Comparison of ENCODE assay signal across 21 mouse cellular contexts in the genomic region with DNA sequence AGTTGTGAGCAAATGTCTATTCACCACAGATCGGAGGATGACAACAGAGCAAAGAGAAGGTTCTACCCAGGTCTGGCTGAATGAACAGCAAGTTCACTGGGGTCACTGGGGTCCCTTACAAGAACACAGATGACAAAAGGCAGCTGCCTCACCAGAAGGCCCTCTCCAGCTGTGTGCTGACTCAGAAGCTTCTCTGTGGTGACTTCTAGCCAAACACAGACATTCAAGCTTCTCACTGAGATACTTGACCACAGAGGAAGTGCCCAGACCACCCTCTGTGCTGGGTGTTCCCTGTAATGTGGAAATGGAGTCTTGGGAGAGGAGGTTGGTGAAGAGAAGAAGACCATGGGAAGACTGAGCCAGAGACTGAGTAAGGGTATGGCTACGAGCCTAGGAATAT.
A peak's percentile ranks its signal among the peaks of the same experiment; 100 is the strongest.
DNase-seq lines count a peak whose midpoint lies in the region; ATAC-seq and TF ChIP-seq lines count a peak whose summit lies in the region.
"Had no signal": no experiment of that assay in that cellular context is flagged by ENCODE, and none has a peak within 500 bp of the region (broad histone marks: within the 10 kb centered on the region; RNA-seq: fewer than 3 reads in every experiment).

No protein-coding gene starts in this region.

- no peak overlapping the region for H3K9ac ChIP-seq in kidney, embryonic 15.5 days
- no peak overlapping the region for H3K9ac ChIP-seq in kidney, postnatal 0 days (ENCODE audit: low read depth, low read length)
- no peak overlapping the region for H3K9ac ChIP-seq in neural tube, embryonic 15.5 days (replicated peaks)
- H3K9ac ChIP-seq in forebrain, postnatal 0 days = no peak overlapping the region
- H3K9ac ChIP-seq: forebrain, embryonic 13.5 days; heart, embryonic 13.5 days; hindbrain, embryonic 12.5 days; midbrain, embryonic 12.5 days had no signal

- no peaks in the 10 kb centered on the region for H3K4me1 ChIP-seq in kidney, adult 2 months (ENCODE audit: control insufficient read depth, insufficient read depth, low read length)
- no peaks in the 10 kb centered on the region for H3K4me1 ChIP-seq in kidney, embryonic 15.5 days
- H3K4me1 ChIP-seq in kidney, postnatal 0 days (replicated peaks; ENCODE audit: insufficient read depth, low read length) = no peaks in the 10 kb centered on the region
- H3K4me1 ChIP-seq in neural tube, embryonic 15.5 days = no peaks in the 10 kb centered on the region
- H3K4me1 ChIP-seq in forebrain, postnatal 0 days (ENCODE audit: insufficient read depth) = no peaks in the 10 kb centered on the region
- H3K4me1 ChIP-seq: hindbrain, embryonic 12.5 days; midbrain, embryonic 12.5 days had no signal

- no peak for ATAC-seq in kidney, embryonic 15.5 days (replicated peaks; ENCODE audit: low FRiP score)
- no peak for ATAC-seq in kidney, postnatal 0 days (replicated peaks; ENCODE audit: low FRiP score, low read depth)
- peak; percentile 38 for ATAC-seq in megakaryocyte, adult 5-6 weeks (ENCODE audit: poor library complexity, severe bottlenecking)
- no peak for ATAC-seq in neural tube, embryonic 15.5 days (ENCODE audit: low FRiP score)
- no peak for ATAC-seq in forebrain, postnatal 0 days
- ATAC-seq: activated CD4-positive, CD25-positive, alpha-beta regulatory T cell, adult 4 months; forebrain, embryonic 13.5 days had no signal

- DNase-seq in kidney, adult 2 months = peak; percentile 41
- DNase-seq in brain, adult 2 months (ENCODE audit: low read depth, low spot score) = peak; percentile 8
- peak; percentile 6 for DNase-seq in kidney, postnatal 0 days (ENCODE audit: low spot score)
- DNase-seq in cerebellum, postnatal 25 days = no peak
- no peak for DNase-seq in forebrain, postnatal 0 days
- DNase-seq: adrenal gland, adult 8-10 months; B cell, adult 2 months; cerebellum, adult 2 months; cerebellum, postnatal 36 days; heart, postnatal 14 days; right cerebral cortex, postnatal 25 days; spleen, adult 18-20 months; thymus, postnatal 25 days had no signal

- TF ChIP-seq CTCF in kidney, adult 2 months (conservative IDR thresholded peaks at IDR 0.05; ENCODE audit: insufficient read depth, insufficient read length, low read depth, low read length) = no peak
- no peak for TF ChIP-seq CTCF in kidney, postnatal 0 days (IDR thresholded peaks at IDR 0.05; ENCODE audit: low read depth)
- no peak for TF ChIP-seq CTCF in forebrain, postnatal 0 days (IDR thresholded peaks at IDR 0.05; ENCODE audit: low read depth)

- no peaks in the 10 kb centered on the region for H3K36me3 ChIP-seq in kidney, adult 2 months (ENCODE audit: control insufficient read depth, insufficient read depth, low read length)
- no peaks in the 10 kb centered on the region for H3K36me3 ChIP-seq in kidney, embryonic 15.5 days
- no peaks in the 10 kb centered on the region for H3K36me3 ChIP-seq in kidney, postnatal 0 days (ENCODE audit: insufficient read depth, low read length)
- H3K36me3 ChIP-seq in neural tube, embryonic 15.5 days = no peaks in the 10 kb centered on the region
- no peaks in the 10 kb centered on the region for H3K36me3 ChIP-seq in forebrain, postnatal 0 days (ENCODE audit: insufficient read depth)
- H3K36me3 ChIP-seq: heart, embryonic 13.5 days; hindbrain, embryonic 12.5 days; midbrain, embryonic 12.5 days had no signal

- H3K4me3 ChIP-seq in kidney, adult 2 months (ENCODE audit: insufficient read depth, low read depth, low read length) = no peak overlapping the region
- no peak overlapping the region for H3K4me3 ChIP-seq in kidney, embryonic 15.5 days (replicated peaks)
- no peak overlapping the region for H3K4me3 ChIP-seq in kidney, postnatal 0 days (replicated peaks; ENCODE audit: low read depth, low read length)
- H3K4me3 ChIP-seq in neural tube, embryonic 15.5 days (replicated peaks) = no peak overlapping the region
- H3K4me3 ChIP-seq in forebrain, postnatal 0 days (ENCODE audit: low read depth, low read length) = no peak overlapping the region
- H3K4me3 ChIP-seq: forebrain, embryonic 13.5 days; heart, embryonic 13.5 days; hindbrain, embryonic 12.5 days; midbrain, embryonic 12.5 days had no signal

- H3K4me2 ChIP-seq in kidney, embryonic 15.5 days = no peak overlapping the region
- no peak overlapping the region for H3K4me2 ChIP-seq in kidney, postnatal 0 days (ENCODE audit: low read length)
- no peak overlapping the region for H3K4me2 ChIP-seq in neural tube, embryonic 15.5 days
- no peak overlapping the region for H3K4me2 ChIP-seq in forebrain, postnatal 0 days (ENCODE audit: low read depth)
- H3K4me2 ChIP-seq: forebrain, embryonic 13.5 days; heart, embryonic 13.5 days; hindbrain, embryonic 12.5 days; midbrain, embryonic 12.5 days had no signal

- TF ChIP-seq POLR2A in kidney, adult 2 months (IDR thresholded peaks at IDR 0.05; ENCODE audit: low read depth, low read length) = no peak

- H3K9me3 ChIP-seq in kidney, embryonic 15.5 days (replicated peaks) = no peaks in the 10 kb centered on the region
- no peaks in the 10 kb centered on the region for H3K9me3 ChIP-seq in kidney, postnatal 0 days (replicated peaks; ENCODE audit: low read length)
- H3K9me3 ChIP-seq in neural tube, embryonic 15.5 days (replicated peaks) = no peaks in the 10 kb centered on the region
- H3K9me3 ChIP-seq in forebrain, postnatal 0 days (ENCODE audit: low read length) = no peaks in the 10 kb centered on the region
- H3K9me3 ChIP-seq: forebrain, embryonic 13.5 days; heart, embryonic 13.5 days; hindbrain, embryonic 12.5 days; midbrain, embryonic 12.5 days had no signal

- no peak overlapping the region for H3K27ac ChIP-seq in kidney, adult 2 months (ENCODE audit: insufficient read depth, low read depth, low read length)
- no peak overlapping the region for H3K27ac ChIP-seq in kidney, embryonic 15.5 days
- no peak overlapping the region for H3K27ac ChIP-seq in kidney, postnatal 0 days
- H3K27ac ChIP-seq in neural tube, embryonic 15.5 days (replicated peaks) = no peak overlapping the region
- no peak overlapping the region for H3K27ac ChIP-seq in forebrain, postnatal 0 days (ENCODE audit: low read depth, low read length)
- H3K27ac ChIP-seq: forebrain, embryonic 13.5 days; hindbrain, embryonic 12.5 days; midbrain, embryonic 12.5 days had no signal

- no peaks in the 10 kb centered on the region for H3K27me3 ChIP-seq in kidney, adult 2 months (replicated peaks; ENCODE audit: control insufficient read depth, insufficient read depth, low read length)
- no peaks in the 10 kb centered on the region for H3K27me3 ChIP-seq in kidney, embryonic 15.5 days
- H3K27me3 ChIP-seq in kidney, postnatal 0 days (ENCODE audit: insufficient read depth, low read length) = no peaks in the 10 kb centered on the region
- H3K27me3 ChIP-seq in neural tube, embryonic 15.5 days (replicated peaks) = no peaks in the 10 kb centered on the region
- no peaks in the 10 kb centered on the region for H3K27me3 ChIP-seq in forebrain, postnatal 0 days (ENCODE audit: insufficient read depth, low read length)
- H3K27me3 ChIP-seq: forebrain, embryonic 13.5 days; heart, embryonic 13.5 days; hindbrain, embryonic 12.5 days; midbrain, embryonic 12.5 days had no signal

- WGBS in kidney, adult 2 months = 52% methylated on average over 2 of the region's 2 CpGs
- 61% methylated on average over 2 of the region's 2 CpGs for WGBS in kidney, embryonic 15.5 days
- 55% methylated on average over 2 of the region's 2 CpGs for WGBS in kidney, postnatal 0 days
- 78% methylated on average over 2 of the region's 2 CpGs for WGBS in neural tube, embryonic 15.5 days
- 83% methylated on average over 2 of the region's 2 CpGs for WGBS in forebrain, postnatal 0 days

Comparison
In these comparisons a context has a peak if more than half of its experiments do, and no peak if none do; other contexts are left out.
1. DNase-seq: peak in kidney, adult 2 months (single experiment), brain, adult 2 months (single experiment) and kidney, postnatal 0 days (single experiment); none in cerebellum, postnatal 25 days (0 of 2) and forebrain, postnatal 0 days (single experiment).